Mouse (Mus musculus): ENCODE measurements at regions not wholly inside any gene's neighbourhood (a gene's known extent, or its start where the extent isn't known, plus 50 kb on each side); places are given as distances from the start of the nearest gene placed in this dataset.

- peak; percentile 42 for DNase-seq (ENCODE audit: low spot score)
Observed at GRCm38 (mm10) chr4:105390378-105390777, 233.2 kb downstream of the Plpp3 start.

- DNase-seq (ENCODE audit: low spot score) = no peak
Observed at GRCm38 (mm10) chr4:105394366-105394765, 237.2 kb downstream of the Plpp3 start.

GRCm38 (mm10) chr4:105397451-105397850, 240.3 kb downstream of the Plpp3 start:
- DNase-seq (ENCODE audit: low spot score) = no peak

DNA sequence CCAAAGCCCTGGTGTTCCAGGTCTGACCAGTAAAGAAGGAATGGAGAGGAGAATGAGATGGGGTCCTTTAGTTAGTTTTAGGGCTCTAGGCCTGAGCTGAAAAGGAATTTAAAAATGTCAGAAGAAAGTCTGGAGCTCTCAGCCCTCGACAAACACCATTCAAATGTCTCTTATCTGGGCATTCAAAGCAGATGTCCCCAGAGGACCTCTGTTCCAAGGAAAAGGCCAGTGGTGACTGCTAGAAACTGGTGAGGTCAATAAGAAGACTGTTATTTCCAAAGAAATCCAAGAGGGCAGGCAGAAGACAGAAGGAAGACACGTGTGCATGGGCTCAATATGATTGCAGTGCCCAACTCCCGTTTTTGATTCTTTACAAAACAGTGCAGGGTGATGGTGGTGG, 244.9 kb downstream of the Plpp3 start:
- DNase-seq (ENCODE audit: low spot score) = no peak

DNA sequence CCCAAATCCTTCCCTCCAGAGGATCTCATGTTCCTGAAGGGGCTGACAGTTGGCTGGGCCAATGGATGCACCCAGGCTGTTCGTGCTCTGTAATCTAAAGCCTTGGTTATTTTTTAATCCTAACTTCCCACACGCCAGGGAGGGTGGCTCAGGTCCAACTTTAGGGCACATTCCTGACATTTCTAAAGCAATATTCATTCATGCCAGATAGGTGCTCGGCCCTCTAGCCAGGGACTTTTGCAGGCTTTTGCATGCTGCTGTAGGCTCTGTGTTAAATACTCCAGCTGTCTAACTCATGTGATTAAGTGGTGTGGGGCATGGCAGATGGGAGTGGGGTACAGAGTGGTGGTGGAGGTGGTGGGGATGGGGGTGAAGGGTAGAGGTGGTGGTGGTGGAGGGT, 246.0 kb downstream of the Plpp3 start:
- peak; percentile 62 for DNase-seq (ENCODE audit: low spot score)

GRCm38 (mm10) chr4:105403686-105404085, 246.5 kb downstream of the Plpp3 start:
- DNase-seq (ENCODE audit: low spot score) = no peak

- no peak for DNase-seq (ENCODE audit: low spot score)
Observed at GRCm38 (mm10) chr4:105405728-105406127, 248.6 kb downstream of the Plpp3 start.

GRCm38 (mm10) chr4:105406786-105407464, 249.8 kb downstream of the Plpp3 start:
- no peak for DNase-seq (ENCODE audit: low spot score)

DNA sequence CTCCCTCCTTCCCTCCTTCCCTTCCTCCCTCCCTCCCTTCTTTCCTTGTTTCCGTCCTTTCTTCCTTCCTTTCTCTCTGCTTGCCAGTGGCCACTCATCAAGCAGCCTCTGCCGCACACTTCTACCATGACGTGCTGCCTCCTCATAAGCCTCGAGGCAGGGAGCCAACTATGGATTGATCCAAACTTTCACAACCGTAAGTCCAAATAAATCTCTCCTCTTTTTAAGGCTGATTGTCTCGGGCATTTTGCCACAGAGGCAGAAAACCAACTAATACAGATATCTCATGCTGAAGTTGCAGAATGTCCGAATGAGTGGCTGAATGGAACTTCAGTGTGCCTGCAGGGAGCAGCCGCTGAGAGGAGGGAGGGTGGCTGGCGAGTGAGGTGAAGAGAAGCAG, 251.7 kb downstream of the Plpp3 start:
- DNase-seq (ENCODE audit: low spot score) = no peak

GRCm38 (mm10) chr4:105417166-105417565, 260.0 kb downstream of the Plpp3 start:
- DNase-seq (ENCODE audit: low spot score) = no peak

GRCm38 (mm10) chr4:105422466-105422865, 265.3 kb downstream of the Plpp3 start:
- DNase-seq (ENCODE audit: low spot score) = no peak

- no peak for DNase-seq (ENCODE audit: low spot score)
Observed at GRCm38 (mm10) chr4:105423727-105424201, 266.6 kb downstream of the Plpp3 start.

DNA sequence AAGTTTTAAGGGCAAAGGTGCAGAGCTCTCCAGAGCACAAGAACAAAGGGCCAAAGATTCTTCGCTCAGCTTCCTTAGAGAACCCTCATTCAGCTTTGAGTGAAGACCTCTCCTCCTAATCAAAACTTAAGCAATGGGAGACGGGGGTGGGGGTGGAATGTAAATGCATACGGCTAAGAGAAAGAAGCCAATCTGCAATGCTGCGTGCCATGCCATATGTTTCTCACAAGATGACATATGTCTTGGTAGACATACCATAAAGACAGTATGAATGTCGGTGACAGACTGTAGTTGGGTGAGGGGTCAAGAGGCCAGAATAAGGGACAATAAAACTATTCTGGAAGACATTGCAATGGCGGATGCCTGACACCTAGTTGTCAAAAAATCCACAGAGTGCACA, 267.9 kb downstream of the Plpp3 start:
- no peak for DNase-seq (ENCODE audit: low spot score)

GRCm38 (mm10) chr4:105427581-105427980, 270.4 kb downstream of the Plpp3 start:
- no peak for DNase-seq (ENCODE audit: low spot score)

DNA sequence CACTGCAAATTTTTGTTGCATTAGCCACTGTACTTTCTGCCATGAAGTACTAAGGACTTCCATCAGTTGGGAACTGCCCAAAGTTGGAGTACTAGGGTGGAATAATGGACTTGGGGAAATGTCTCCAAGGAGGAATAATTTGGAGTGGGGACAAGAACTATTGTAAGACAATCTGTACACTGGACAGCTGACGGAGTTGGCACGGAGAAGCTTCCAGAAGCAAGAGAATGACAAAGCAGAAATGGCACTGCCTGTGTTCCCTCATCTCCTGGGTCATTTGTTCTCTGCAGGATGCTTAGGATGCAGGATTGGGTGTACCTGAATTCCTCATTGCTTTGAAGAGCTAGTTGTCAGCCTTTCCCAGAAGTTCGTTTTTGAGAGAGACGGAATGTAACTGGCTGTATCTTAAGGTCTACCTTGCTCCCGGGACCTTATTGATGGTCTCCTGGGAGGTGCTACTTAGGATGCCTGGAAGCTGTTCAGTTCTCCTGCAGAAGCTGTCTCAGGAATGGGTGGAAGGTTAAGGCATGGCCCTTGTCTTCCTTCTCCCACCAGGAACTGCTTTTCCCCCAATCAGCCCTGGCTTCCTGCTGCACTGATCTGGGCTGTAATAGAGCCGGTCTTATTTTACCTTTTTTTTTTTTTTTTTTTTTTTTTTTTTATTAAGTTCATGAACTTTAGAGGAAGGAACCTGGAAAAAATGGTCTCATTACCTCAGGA, 272.4 kb downstream of the Plpp3 start:
- no peak for DNase-seq (ENCODE audit: low spot score)

DNA sequence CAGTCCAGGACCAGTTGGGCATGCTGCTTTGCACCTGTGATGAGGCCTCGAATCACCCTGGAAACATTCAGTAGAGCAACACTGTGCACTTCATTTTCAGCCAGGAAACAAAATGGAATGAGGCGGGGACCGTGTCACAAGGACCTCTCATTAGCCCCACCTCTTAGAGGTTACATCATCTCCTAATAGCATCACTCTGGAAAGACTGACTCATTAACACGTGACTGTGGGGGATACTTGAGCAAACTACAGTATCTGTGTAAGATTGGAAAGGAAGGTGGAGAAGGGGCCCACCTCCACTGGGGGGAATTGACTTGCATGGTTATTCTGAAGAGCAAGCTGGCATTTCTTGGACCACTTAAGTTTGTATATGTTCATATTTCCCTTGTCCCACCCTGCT, 275.3 kb downstream of the Plpp3 start:
- DNase-seq (ENCODE audit: low spot score) = no peak

GRCm38 (mm10) chr4:105437141-105437540, 280.0 kb downstream of the Plpp3 start:
- DNase-seq (ENCODE audit: low spot score) = no peak

DNA sequence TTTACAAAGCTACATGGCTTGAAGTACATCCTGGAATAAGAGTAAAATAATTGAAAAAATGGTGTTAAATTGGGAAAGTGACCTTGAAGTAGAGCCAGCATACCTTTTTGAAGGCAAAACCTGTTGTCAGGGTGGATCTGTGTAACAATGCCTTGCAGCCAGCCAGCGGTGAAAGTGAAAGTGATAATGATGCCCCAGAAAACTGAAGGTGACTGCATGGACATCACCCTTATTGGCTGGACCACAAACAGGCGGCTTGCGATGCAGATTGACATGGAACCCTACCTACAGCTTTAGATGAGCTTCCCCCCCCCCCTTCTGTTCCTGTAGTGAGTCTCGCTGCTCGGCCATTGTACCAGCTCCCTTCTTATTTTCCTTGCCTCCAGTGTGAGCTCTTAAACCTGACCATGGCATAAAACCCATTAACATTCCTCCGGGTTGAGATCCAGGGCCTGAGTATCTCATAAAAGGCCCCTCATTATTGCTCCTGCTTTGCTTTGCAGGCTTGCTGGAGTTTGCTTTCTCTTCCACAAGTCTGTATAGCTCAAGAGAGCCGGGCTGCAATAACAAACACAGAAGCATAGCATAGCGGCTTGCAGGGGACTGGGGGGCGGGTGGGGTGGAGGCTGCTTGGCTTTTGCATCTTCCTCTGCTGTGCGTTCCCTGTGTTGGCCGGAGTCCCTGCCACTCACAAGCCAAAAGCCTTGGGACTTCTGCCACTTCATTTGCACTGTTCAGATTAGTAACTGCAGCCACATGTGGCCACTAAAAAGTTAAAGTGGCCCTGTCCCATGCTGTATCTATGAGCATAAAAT, 292.1 kb downstream of the Plpp3 start:
- peak; percentile 12 for DNase-seq (ENCODE audit: low spot score)

DNA sequence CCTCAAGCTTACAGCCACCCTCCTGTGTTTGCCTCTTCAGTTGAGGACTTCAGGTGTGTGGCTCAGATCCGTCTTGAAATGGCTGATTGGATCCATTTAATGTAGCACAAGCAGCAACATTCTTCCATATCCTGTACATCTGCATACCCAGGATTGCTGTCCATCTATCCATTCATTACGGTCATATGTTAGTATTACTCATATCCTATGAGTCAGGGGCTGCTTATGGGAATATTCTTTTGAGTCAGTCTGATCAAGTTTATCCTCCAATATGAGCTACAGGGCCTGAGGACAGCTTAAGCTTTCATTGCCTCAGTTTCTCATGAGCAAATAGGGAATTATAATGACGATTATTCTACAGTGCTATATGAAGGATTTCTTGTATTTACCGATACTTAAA, 293.7 kb downstream of the Plpp3 start:
- no peak for DNase-seq (ENCODE audit: low spot score)

DNA sequence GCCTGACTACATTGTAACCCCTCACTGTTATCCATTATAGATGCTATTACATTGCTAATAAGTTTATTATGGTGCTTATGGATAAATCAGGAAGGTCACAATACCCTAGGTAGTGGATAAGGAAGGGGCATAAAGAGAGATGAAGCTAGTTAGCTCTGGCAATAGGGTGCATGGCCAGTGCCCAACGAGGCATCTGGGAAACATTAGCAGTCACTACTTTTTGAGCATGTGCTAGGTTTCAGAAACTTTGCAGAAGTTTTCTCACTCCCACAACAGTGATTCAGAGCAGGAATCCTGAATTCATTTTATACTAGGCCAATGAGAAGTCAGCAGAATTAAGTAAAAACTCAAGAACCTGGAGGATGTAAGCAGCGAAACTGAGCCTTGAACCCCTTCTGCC, 294.7 kb downstream of the Plpp3 start:
- DNase-seq (ENCODE audit: low spot score) = no peak

DNA sequence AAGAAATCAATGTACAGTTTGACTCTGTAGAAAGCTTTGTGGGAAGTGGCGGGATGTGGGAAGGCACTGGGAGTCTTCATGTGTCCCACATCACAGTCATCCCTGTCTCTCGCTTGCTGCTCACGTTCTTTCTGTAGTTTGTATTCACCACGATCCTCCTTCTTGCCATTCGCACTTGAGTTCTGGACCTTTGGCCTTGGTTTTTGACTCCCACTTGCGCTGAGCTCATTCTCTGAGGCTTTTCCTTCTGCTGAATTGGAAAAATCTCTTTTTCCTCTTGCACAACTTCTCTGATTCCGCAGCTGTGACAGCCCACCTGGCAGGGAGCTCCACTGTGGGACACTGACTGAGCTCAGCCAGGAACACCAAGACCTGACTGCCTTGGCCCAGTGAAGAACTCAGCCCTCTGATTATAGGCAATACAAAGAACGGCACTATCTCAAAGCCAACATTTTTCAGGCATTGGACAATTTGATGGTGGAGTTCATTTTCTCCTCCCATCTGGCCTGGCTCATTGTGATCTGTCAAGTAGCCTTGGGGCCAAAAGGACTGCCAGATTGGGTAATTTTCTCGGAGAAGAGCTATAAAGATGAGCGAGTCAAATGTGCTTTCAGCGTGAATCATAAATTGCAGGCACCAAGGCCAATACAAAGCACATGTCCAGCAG, 299.9 kb downstream of the Plpp3 start:
- peak; percentile 76 for DNase-seq (ENCODE audit: low spot score)

GRCm38 (mm10) chr4:105459991-105460688, 303.0 kb downstream of the Plpp3 start:
- no peak for DNase-seq (ENCODE audit: low spot score)
